Mouse (Mus musculus) liver, embryonic 12.5 days (tissue): Measurements from ENCODE around the gene Cxcr5. TPM values are rescaled to one million over a fixed set of nuclear protein-coding genes. Genes with fewer than 3 reads are reported as not detected.
A peak's percentile ranks its signal among the peaks of the same experiment; 100 is the strongest.
"Not testable (repeated sequence)": the region's sequence is repeated elsewhere in the genome, so short reads cannot be mapped to it uniquely, and the experiment has no call there.

Experiments used
- ATAC-seq: fragments of 200-750 bp; cut with Nextera tagmentation; 2 replicates; pipeline ENCODE4 v1.8.0; 2017; ENCODE audit warnings: moderate number of reproducible peaks, mild to moderate bottlenecking, moderate library complexity
- H3K27ac ChIP-seq: fragments of 300-500 bp; sonication (generic); 2 replicates; pipeline ENCODE4 v1.5.1; 2016; ENCODE audit warnings: mild to moderate bottlenecking
- H3K27me3 ChIP-seq: fragments of 300-500 bp; sonication (generic); replicated peaks from 2 replicates; pipeline ENCODE4 v1.6.1; 2016; ENCODE audit warnings: mild to moderate bottlenecking, moderate library complexity
- H3K36me3 ChIP-seq: fragments of 300-500 bp; sonication (generic); 2 replicates; pipeline ENCODE4 v1.6.1; 2016; ENCODE audit warnings: mild to moderate bottlenecking, moderate library complexity
- H3K4me1 ChIP-seq: fragments of 300-500 bp; sonication (generic); 2 replicates; pipeline ENCODE4 v1.6.1; 2016
- H3K4me2 ChIP-seq: fragments of 300-500 bp; sonication (generic); 2 replicates; pipeline ENCODE4 v1.6.1; 2016; ENCODE audit warnings: mild to moderate bottlenecking, moderate library complexity
- H3K4me3 ChIP-seq: fragments of 300-500 bp; sonication (generic); 2 replicates; pipeline ENCODE4 v1.5.1; 2016; ENCODE audit warnings: mild to moderate bottlenecking, moderate library complexity
- H3K9ac ChIP-seq: fragments of 300-500 bp; sonication (generic); 2 replicates; pipeline ENCODE4 v1.6.1; 2016; ENCODE audit warnings: mild to moderate bottlenecking, moderate library complexity
- H3K9me3 ChIP-seq: fragments of 300-500 bp; sonication (generic); replicated peaks from 2 replicates; pipeline ENCODE4 v1.6.1; 2016; ENCODE audit warnings: mild to moderate bottlenecking, moderate library complexity
- WGBS: fragments of 180-500 bp; shearing (Covaris S2); methylation state at CpG from one replicate; pipeline ENCODE4 v1.1.7; 2016; ENCODE audit not compliant: insufficient replicate concordance; 5-methylcytosine and 5-hydroxymethylcytosine counted together
- polyA plus RNA-seq: library from polyadenylated mRNA; unstranded; fragments of >200 nt; fragmentation: Nextera tagmentation; extraction: Ambion mirVana; gene quantifications from 2 replicates; pipeline ENCODE4 v1.2.1, GENCODE M21; 2016

Gene Cxcr5
- polyA plus RNA-seq, 1 experiment from 2014 or later = not detected

GRCm38 (mm10) chr9:44586640-44587261 lies 25.1 kb upstream of the Cxcr5 start:
- Histone ChIP-seq H3K27ac (no peak overlapping the region), H3K36me3 (0 out of 2 replicates have a peak, but pooled peaks cover 3% of the 10 kb centered on the region), H3K9me3 (peaks cover 9% of the 10 kb centered on the region; the same call in 1 of the 2 replicates), H3K9ac (no peak overlapping the region), H3K27me3 (no peaks in the 10 kb centered on the region), H3K4me2 (0 out of 2 replicates have a peak overlapping the region, but pooled peaks have one; percentile 20), H3K4me3 (no peak overlapping the region), H3K4me1 (peaks cover 47% of the 10 kb centered on the region)
- WGBS = 66% methylated on average over 8 of the region's 8 CpGs
- ATAC-seq = peak; percentile 17; the same call in 1 of the 2 replicates

- H3K27ac ChIP-seq = no peak overlapping the region
- no peak overlapping the region for H3K9ac ChIP-seq
- H3K4me1 ChIP-seq = peaks cover 56% of the 10 kb centered on the region
- 40% methylated on average over 16 of the region's 16 CpGs for WGBS
- H3K27me3 ChIP-seq = no peaks in the 10 kb centered on the region
- no peak for ATAC-seq
- no peak overlapping the region for H3K4me3 ChIP-seq
- peak overlapping the region; percentile 22; the same call in 1 of the 2 replicates for H3K4me2 ChIP-seq
- peaks cover 9% of the 10 kb centered on the region; the same call in 1 of the 2 replicates for H3K9me3 ChIP-seq
- 0 out of 2 replicates have a peak, but pooled peaks cover 3% of the 10 kb centered on the region for H3K36me3 ChIP-seq
Observed at GRCm38 (mm10) chr9:44582390-44582789, 20.7 kb upstream of the Cxcr5 start.

GRCm38 (mm10) chr9:44581423-44581822 lies 19.7 kb upstream of the Cxcr5 start:
- no peak for ATAC-seq
- no peak overlapping the region for H3K4me2 ChIP-seq
- 0 out of 2 replicates have a peak, but pooled peaks cover 3% of the 10 kb centered on the region for H3K36me3 ChIP-seq
- H3K27ac ChIP-seq = 0 out of 2 replicates have a peak overlapping the region, but pooled peaks have one; percentile 22
- peaks cover 9% of the 10 kb centered on the region; the same call in 1 of the 2 replicates for H3K9me3 ChIP-seq
- H3K27me3 ChIP-seq = no peaks in the 10 kb centered on the region
- WGBS = 77% methylated on average over 3 of the region's 3 CpGs
- peaks cover 46% of the 10 kb centered on the region for H3K4me1 ChIP-seq
- H3K9ac ChIP-seq = no peak overlapping the region
- no peak overlapping the region for H3K4me3 ChIP-seq

- Histone ChIP-seq H3K27me3 (no peaks in the 10 kb centered on the region), H3K4me3 (peak overlapping the region; percentile 31), H3K4me1 (peaks cover 42% of the 10 kb centered on the region), H3K9ac (peak overlapping the region; percentile 61; the same call in 1 of the 2 replicates), H3K9me3 (peaks cover 9% of the 10 kb centered on the region; the same call in 1 of the 2 replicates), H3K27ac (peak overlapping the region; percentile 92), H3K36me3 (0 out of 2 replicates have a peak, but pooled peaks cover 3% of the 10 kb centered on the region), H3K4me2 (peak overlapping the region; percentile 69)
- ATAC-seq = peak; percentile 97
- 15% methylated on average over 5 of the region's 5 CpGs for WGBS
Observed at GRCm38 (mm10) chr9:44580085-44580484, 18.4 kb upstream of the Cxcr5 start.

- Histone ChIP-seq H3K4me3 (peak overlapping the region; percentile 31), H3K27ac (peak overlapping the region; percentile 92), H3K9ac (peak overlapping the region; percentile 61), H3K36me3 (0 out of 2 replicates have a peak, but pooled peaks cover 3% of the 10 kb centered on the region), H3K9me3 (peaks cover 9% of the 10 kb centered on the region; the same call in 1 of the 2 replicates), H3K4me1 (peaks cover 40% of the 10 kb centered on the region), H3K4me2 (peak overlapping the region; percentile 69), H3K27me3 (no peaks in the 10 kb centered on the region)
- 6% methylated on average over 6 of the region's 6 CpGs for WGBS
- ATAC-seq = peak; percentile 63
Observed at GRCm38 (mm10) chr9:44579392-44579791, 17.7 kb upstream of the Cxcr5 start.

- not testable (repeated sequence) for H3K27ac ChIP-seq, H3K4me3 ChIP-seq, H3K27me3 ChIP-seq, H3K9me3 ChIP-seq, H3K36me3 ChIP-seq, H3K9ac ChIP-seq, H3K4me2 ChIP-seq, ATAC-seq
- 81% methylated on average over 7 of the region's 7 CpGs for WGBS
- peaks cover 31% of the 10 kb centered on the region for H3K4me1 ChIP-seq
Observed at GRCm38 (mm10) chr9:44576046-44576445, 14.4 kb upstream of the Cxcr5 start.

- no peak overlapping the region for H3K9ac ChIP-seq
- no peak for ATAC-seq
Observed at GRCm38 (mm10) chr9:44575095-44575494, 13.4 kb upstream of the Cxcr5 start.

GRCm38 (mm10) chr9:44573306-44573705 lies 11.6 kb upstream of the Cxcr5 start:
- WGBS = 68% methylated on average over 4 of the region's 4 CpGs
- H3K4me3 ChIP-seq = no peak overlapping the region
- H3K4me1 ChIP-seq = peaks cover 10% of the 10 kb centered on the region
- no peaks in the 10 kb centered on the region for H3K36me3 ChIP-seq
- no peak for ATAC-seq
- H3K9me3 ChIP-seq = no peaks in the 10 kb centered on the region
- no peak overlapping the region for H3K9ac ChIP-seq
- H3K27ac ChIP-seq = no peak overlapping the region
- no peak overlapping the region for H3K4me2 ChIP-seq
- no peaks in the 10 kb centered on the region for H3K27me3 ChIP-seq

More at GRCm38 (mm10) chr9:44575095-44575494, 13.4 kb upstream of the Cxcr5 start:
- Histone ChIP-seq H3K4me2 (no peak overlapping the region), H3K4me1 (peaks cover 22% of the 10 kb centered on the region), H3K9me3 (no peaks in the 10 kb centered on the region), H3K27me3 (no peaks in the 10 kb centered on the region), H3K27ac (no peak overlapping the region), H3K36me3 (no peaks in the 10 kb centered on the region), H3K4me3 (no peak overlapping the region)
- 83% methylated on average over 2 of the region's 2 CpGs for WGBS

- Histone ChIP-seq H3K9me3 (no peaks in the 10 kb centered on the region), H3K27ac (no peak overlapping the region), H3K4me3 (no peak overlapping the region), H3K36me3 (no peaks in the 10 kb centered on the region), H3K4me2 (no peak overlapping the region), H3K9ac (no peak overlapping the region), H3K27me3 (no peaks in the 10 kb centered on the region), H3K4me1 (peaks cover 29% of the 10 kb centered on the region)
- no peak for ATAC-seq
- WGBS = 83% methylated on average over 12 of the region's 12 CpGs
Observed at GRCm38 (mm10) chr9:44570939-44571382, 9.3 kb upstream of the Cxcr5 start.

- H3K4me2 ChIP-seq = peak overlapping the region; percentile 15
- 30% methylated on average over 7 of the region's 7 CpGs for WGBS
- H3K27me3 ChIP-seq = no peaks in the 10 kb centered on the region
- ATAC-seq = no peak
- H3K27ac ChIP-seq = peak overlapping the region; percentile 62
- H3K4me1 ChIP-seq = peaks cover 54% of the 10 kb centered on the region
- H3K9ac ChIP-seq = no peak overlapping the region
- H3K36me3 ChIP-seq = no peaks in the 10 kb centered on the region
- no peaks in the 10 kb centered on the region for H3K9me3 ChIP-seq
- H3K4me3 ChIP-seq = no peak overlapping the region
Observed at GRCm38 (mm10) chr9:44568083-44568455, 6.4 kb upstream of the Cxcr5 start.

- Histone ChIP-seq H3K9me3 (no peaks in the 10 kb centered on the region), H3K4me2 (peak overlapping the region; percentile 15), H3K4me1 (peaks cover 57% of the 10 kb centered on the region), H3K36me3 (no peaks in the 10 kb centered on the region), H3K4me3 (no peak overlapping the region), H3K9ac (no peak overlapping the region), H3K27me3 (no peaks in the 10 kb centered on the region), H3K27ac (peak overlapping the region; percentile 62)
- no peak for ATAC-seq
- 51% methylated on average over 9 of the region's 9 CpGs for WGBS
Observed at GRCm38 (mm10) chr9:44567338-44568082, 5.8 kb upstream of the Cxcr5 start.

- Histone ChIP-seq H3K27me3 (no peaks in the 10 kb centered on the region), H3K4me2 (peak overlapping the region; percentile 57), H3K4me3 (peak overlapping the region; percentile 29), H3K9ac (peak overlapping the region; percentile 47), H3K4me1 (peaks cover 65% of the 10 kb centered on the region), H3K9me3 (no peaks in the 10 kb centered on the region), H3K27ac (peak overlapping the region; percentile 81), H3K36me3 (no peaks in the 10 kb centered on the region)
- 23% methylated on average over 6 of the region's 6 CpGs for WGBS
- ATAC-seq = peak; percentile 94
Observed at GRCm38 (mm10) chr9:44565367-44565766, 3.7 kb upstream of the Cxcr5 start.
